Comparison of ENCODE assay signal across 23 mouse cellular contexts in the genomic region with DNA sequence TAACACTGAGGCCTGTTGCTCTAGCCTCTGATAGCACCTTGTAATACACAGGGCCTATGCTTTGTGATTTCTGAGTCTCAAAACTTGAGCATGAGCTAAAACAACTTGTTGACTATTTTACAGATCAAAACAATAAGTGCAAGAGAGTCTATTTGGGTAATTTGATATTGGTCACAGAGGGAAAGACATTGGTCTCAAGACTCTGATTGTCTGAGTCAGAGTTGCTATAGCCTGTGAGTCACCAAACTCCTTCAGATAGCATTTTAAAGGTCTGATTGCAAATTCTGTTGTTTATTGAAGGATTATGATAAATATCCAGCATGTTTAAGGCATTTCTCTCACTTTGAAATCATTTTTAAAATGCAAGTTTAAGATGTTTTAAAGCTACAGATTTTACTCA.
"Had no signal": no experiment of that assay in that cellular context is flagged by ENCODE, and none has a peak within 500 bp of the region (broad histone marks: within the 10 kb centered on the region; RNA-seq: fewer than 3 reads in every experiment).

No protein-coding gene starts in this region.

- H3K27me3 ChIP-seq: heart, embryonic 12.5 days; hindbrain, embryonic 12.5 days; hindbrain, embryonic 15.5 days; intestine, embryonic 15.5 days; kidney, embryonic 15.5 days; limb, embryonic 12.5 days; liver, embryonic 13.5 days; liver, embryonic 15.5 days had no signal

- H3K27ac ChIP-seq: heart, embryonic 10.5 days; hindbrain, embryonic 10.5 days; hindbrain, embryonic 12.5 days; hindbrain, embryonic 15.5 days; intestine, embryonic 15.5 days; kidney, embryonic 15.5 days; kidney, postnatal 0 days; left cerebral cortex, adult 2 months; limb, embryonic 10.5 days; limb, embryonic 12.5 days; liver, embryonic 13.5 days; liver, embryonic 15.5 days had no signal

- H3K4me2 ChIP-seq: heart, embryonic 12.5 days; hindbrain, embryonic 12.5 days; hindbrain, embryonic 15.5 days; intestine, embryonic 15.5 days; kidney, embryonic 15.5 days; limb, embryonic 12.5 days; liver, embryonic 11.5 days; liver, embryonic 13.5 days; liver, embryonic 15.5 days had no signal

- H3K36me3 ChIP-seq: heart, embryonic 10.5 days; heart, embryonic 12.5 days; hindbrain, embryonic 10.5 days; hindbrain, embryonic 12.5 days; hindbrain, embryonic 15.5 days; intestine, embryonic 15.5 days; kidney, embryonic 15.5 days; limb, embryonic 10.5 days; limb, embryonic 12.5 days; liver, embryonic 13.5 days; liver, embryonic 15.5 days had no signal

- H3K9ac ChIP-seq: heart, embryonic 12.5 days; hindbrain, embryonic 12.5 days; hindbrain, embryonic 15.5 days; intestine, embryonic 15.5 days; kidney, embryonic 15.5 days; limb, embryonic 12.5 days; liver, embryonic 13.5 days; liver, embryonic 15.5 days had no signal

- ATAC-seq: inflammation-experienced regulatory T-cells, adult 6 months; intestine, embryonic 15.5 days; intestine, postnatal 0 days had no signal

- DNase-seq: heart, postnatal 4 days; kidney, adult 18-20 months; kidney, adult 9 months; kidney, postnatal 14 days; kidney, postnatal 36 days; layer of hippocampus, adult 9-11 months; liver; liver, embryonic 13.5 days had no signal

- H3K4me1 ChIP-seq: heart, embryonic 10.5 days; heart, embryonic 12.5 days; hindbrain, embryonic 10.5 days; intestine, embryonic 15.5 days; kidney, embryonic 15.5 days; limb, embryonic 10.5 days; limb, embryonic 12.5 days; liver, embryonic 13.5 days; liver, embryonic 15.5 days had no signal

- H3K9me3 ChIP-seq: heart, embryonic 10.5 days; heart, embryonic 12.5 days; hindbrain, embryonic 10.5 days; hindbrain, embryonic 12.5 days; hindbrain, embryonic 15.5 days; intestine, embryonic 15.5 days; kidney, embryonic 15.5 days; limb, embryonic 10.5 days; limb, embryonic 12.5 days; liver, embryonic 13.5 days; liver, embryonic 15.5 days had no signal

- H3K4me3 ChIP-seq: heart, embryonic 10.5 days; heart, embryonic 12.5 days; hindbrain, embryonic 10.5 days; hindbrain, embryonic 12.5 days; hindbrain, embryonic 15.5 days; intestine, embryonic 15.5 days; kidney, embryonic 15.5 days; left cerebral cortex, adult 2 months; limb, embryonic 10.5 days; limb, embryonic 12.5 days; liver, embryonic 13.5 days; liver, embryonic 15.5 days had no signal
